Mouse (Mus musculus) megakaryocyte, embryonic 14.5 days (primary cell): ENCODE data around the gene Mcrip2.

ENCODE experiments used
- FLI1 ChIP-seq: IDR thresholded peaks from 2 replicates; pipeline ENCODE4 v1.6.1; 2012; ENCODE audit warnings: low read length, inconsistent platforms, mixed read lengths
- GATA1 ChIP-seq: IDR thresholded peaks from 3 replicates; pipeline ENCODE4 v1.6.1; 2012; ENCODE audit warnings: mixed read lengths, low read length, inconsistent platforms, borderline replicate concordance

DNA sequence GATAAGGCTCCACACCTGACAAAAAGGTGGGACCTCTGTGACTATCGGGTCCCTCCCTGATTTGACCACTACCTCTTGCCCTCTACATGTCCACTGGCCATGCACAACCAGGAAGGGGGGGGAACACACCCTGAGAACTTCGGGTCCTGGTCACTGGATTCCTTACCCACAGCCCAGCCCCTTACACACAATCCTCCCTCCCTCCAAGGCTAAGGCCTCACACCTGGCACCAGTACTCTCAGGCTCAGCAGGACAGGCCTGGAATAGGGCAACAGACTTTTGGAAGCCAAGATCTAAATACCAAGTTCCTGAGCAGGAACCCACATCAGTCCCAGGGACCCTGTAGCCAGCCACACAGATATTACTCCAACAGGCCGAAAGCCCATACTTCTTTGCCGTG, 29.7 kb downstream of the Mcrip2 start:
- TF ChIP-seq GATA1 (no peak), FLI1 (no peak)
